Mouse (Mus musculus) forebrain, postnatal 0 days (tissue): ENCODE data around the gene Samd4b. TPM values are rescaled to one million over a fixed set of nuclear protein-coding genes. Genes with fewer than 3 reads are reported as not detected.

Experiments
- ATAC-seq: fragments of 200-750 bp; cut with Nextera tagmentation; 2 replicates; pipeline ENCODE4 v1.8.0; 2017; ENCODE audit warnings: mild to moderate bottlenecking, moderate library complexity
- DNase-seq: peaks from one replicate; pipeline ENCODE4 v3.0.0-alpha.2; 2015
- H3K27ac ChIP-seq: fragments of 300-500 bp; sonication (generic); 2 replicates; pipeline ENCODE4 v1.5.1; 2014; ENCODE audit warnings: low read depth, mild to moderate bottlenecking, antibody characterized with exemption, low read length, moderate library complexity, mixed read lengths
- H3K27me3 ChIP-seq: fragments of 300-500 bp; sonication (generic); 2 replicates; pipeline ENCODE4 v1.6.1; 2014; ENCODE audit warnings: mild to moderate bottlenecking, low read length, mixed read lengths; ENCODE audit not compliant: insufficient read depth
- H3K36me3 ChIP-seq: fragments of 300-500 bp; sonication (generic); 2 replicates; pipeline ENCODE4 v1.6.1; 2014; ENCODE audit warnings: mild to moderate bottlenecking, moderate library complexity; ENCODE audit not compliant: insufficient read depth
- H3K4me1 ChIP-seq: fragments of 300-500 bp; sonication (generic); 2 replicates; pipeline ENCODE4 v1.6.1; 2014; ENCODE audit warnings: antibody characterized with exemption; ENCODE audit not compliant: insufficient read depth
- H3K4me2 ChIP-seq: fragments of 300-500 bp; sonication (generic); 2 replicates; pipeline ENCODE4 v1.6.1; 2014; ENCODE audit warnings: low read depth, mild to moderate bottlenecking, moderate library complexity
- H3K4me3 ChIP-seq: fragments of 300-500 bp; sonication (generic); 2 replicates; pipeline ENCODE4 v1.5.1; 2014; ENCODE audit warnings: low read depth, low read length, mixed read lengths
- H3K9ac ChIP-seq: fragments of 300-500 bp; sonication (generic); 2 replicates; pipeline ENCODE4 v1.6.1; 2014; ENCODE audit warnings: mild to moderate bottlenecking
- H3K9me3 ChIP-seq: fragments of 300-500 bp; sonication (generic); 2 replicates; pipeline ENCODE4 v1.6.1; 2016; ENCODE audit warnings: low read length
- CTCF ChIP-seq: sonication (generic); IDR thresholded peaks from 2 replicates; pipeline ENCODE4 v1.5.1; 2016; ENCODE audit warnings: antibody characterized with exemption, control low read depth, low read depth
- WGBS: fragments of 180-500 bp; shearing (Covaris S2); extraction: QIAGEN DNeasy Blood & Tissue Kit; methylation state at CpG from one replicate; pipeline ENCODE4 v1.1.7; 2014; 5-methylcytosine and 5-hydroxymethylcytosine counted together
- polyA plus RNA-seq: library from polyadenylated mRNA; unstranded; fragments of >200 nt; fragmentation: Nextera tagmentation; extraction: Ambion mirVana; gene quantifications from 2 replicates; pipeline ENCODE4 v1.2.1, GENCODE M21; 2015
- total RNA-seq: library from RNA; depleted of rRNA; stranded (reverse); fragments of >200 nt; gene quantifications from 2 replicates; pipeline ENCODE4 v1.2.3, GENCODE M21; 2014

The Samd4b gene
- total and polyA plus RNA-seq, 2 experiments from 2014 or later, result 23.3 to 49.1 TPM

DNA sequence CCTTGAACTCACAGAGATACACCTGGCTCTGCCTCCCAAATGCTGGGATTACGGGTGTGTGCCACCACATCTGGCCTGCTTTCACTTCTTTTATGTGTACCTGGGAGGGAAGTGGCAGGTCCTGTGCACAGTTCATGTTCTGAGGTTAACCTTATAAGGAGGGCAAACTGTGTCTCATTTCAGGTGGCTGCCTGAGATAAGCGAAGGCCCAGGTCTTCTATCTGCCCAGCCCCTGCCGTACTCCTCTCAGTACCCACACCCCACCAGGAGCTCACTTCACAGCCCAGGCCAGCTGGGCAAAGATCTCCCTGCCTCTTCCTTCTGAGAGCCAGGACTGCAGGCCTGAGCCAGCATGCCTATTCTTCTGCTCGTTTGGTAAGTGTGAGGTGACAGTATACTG is 16.2 kb downstream of the Samd4b start:
- ATAC-seq, result no peak
- Histone ChIP-seq H3K4me1 (peaks cover 10% of the 10 kb centered on the region), H3K9ac (no peak overlapping the region), H3K27me3 (no peaks in the 10 kb centered on the region), H3K4me3 (no peak overlapping the region), H3K36me3 (no peaks in the 10 kb centered on the region), H3K4me2 (no peak overlapping the region), H3K27ac (no peak overlapping the region), H3K9me3 (no peaks in the 10 kb centered on the region)
- no peak for DNase-seq
- TF ChIP-seq CTCF, result no peak
- WGBS, result 84% methylated on average over 4 of the region's 4 CpGs

DNA sequence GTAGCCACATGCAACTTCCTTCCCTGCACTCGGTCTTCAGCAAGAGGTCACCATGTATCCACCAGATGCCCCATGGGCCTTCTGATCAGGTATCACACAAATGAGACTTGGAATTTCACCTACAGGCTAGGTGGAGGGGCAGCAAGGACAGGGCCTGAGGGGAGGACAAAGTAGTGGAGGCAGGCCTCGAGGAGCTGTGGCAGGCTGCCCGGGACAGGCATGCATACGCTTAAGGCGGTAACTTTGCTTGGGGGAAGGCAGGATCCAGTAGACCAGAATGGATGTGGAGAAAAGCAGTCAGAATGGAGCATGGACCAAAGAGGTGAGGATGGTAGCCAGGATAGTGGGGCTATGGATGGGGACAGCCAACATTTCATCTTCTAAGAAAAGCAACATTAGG is 18.1 kb downstream of the Samd4b start:
- Histone ChIP-seq H3K36me3 (no peaks in the 10 kb centered on the region), H3K27me3 (no peaks in the 10 kb centered on the region), H3K4me1 (peaks cover 7% of the 10 kb centered on the region; the same call in 1 of the 2 replicates), H3K4me2 (no peak overlapping the region), H3K9ac (no peak overlapping the region), H3K27ac (no peak overlapping the region), H3K9me3 (no peaks in the 10 kb centered on the region), H3K4me3 (no peak overlapping the region)
- ATAC-seq (no peak), DNase-seq (no peak)
- no peak for TF ChIP-seq CTCF
- WGBS, result 59% methylated on average over 5 of the region's 5 CpGs

DNA sequence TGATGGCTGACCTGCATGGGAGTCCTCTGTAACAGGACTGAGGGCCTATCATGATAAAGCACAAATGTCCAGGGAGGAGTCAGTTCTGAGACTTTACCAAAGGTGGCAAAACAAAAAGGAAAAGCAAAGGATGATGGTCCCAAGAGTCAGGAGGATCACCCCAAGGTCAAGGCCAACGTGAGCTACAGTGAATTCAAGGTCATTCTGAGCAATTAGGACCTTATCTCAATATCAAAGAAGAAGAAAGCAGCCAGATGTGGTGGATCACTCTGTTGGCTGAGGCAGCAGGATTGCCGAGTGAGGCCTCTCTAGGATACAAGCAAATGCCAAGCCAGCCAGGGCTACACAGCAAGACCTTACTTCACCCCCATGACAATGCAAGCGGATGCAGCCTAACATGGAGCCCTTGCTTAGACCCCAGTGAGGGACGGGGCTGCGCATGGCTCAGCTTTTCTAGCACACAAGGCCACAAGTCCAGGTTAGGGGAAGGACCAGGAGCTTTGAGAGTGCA is 19.3 kb downstream of the Samd4b start:
- H3K4me3 ChIP-seq, result no peak overlapping the region
- no peak overlapping the region for H3K4me2 ChIP-seq
- DNase-seq, result no peak
- ATAC-seq, result no peak
- H3K9ac ChIP-seq, result no peak overlapping the region
- TF ChIP-seq CTCF, result no peak
- H3K4me1 ChIP-seq, result peaks cover 3% of the 10 kb centered on the region; the same call in 1 of the 2 replicates
- no peaks in the 10 kb centered on the region for H3K36me3 ChIP-seq
- no peak overlapping the region for H3K27ac ChIP-seq
- no peaks in the 10 kb centered on the region for H3K9me3 ChIP-seq
- WGBS, result 82% methylated on average over 5 of the region's 5 CpGs
- no peaks in the 10 kb centered on the region for H3K27me3 ChIP-seq

DNA sequence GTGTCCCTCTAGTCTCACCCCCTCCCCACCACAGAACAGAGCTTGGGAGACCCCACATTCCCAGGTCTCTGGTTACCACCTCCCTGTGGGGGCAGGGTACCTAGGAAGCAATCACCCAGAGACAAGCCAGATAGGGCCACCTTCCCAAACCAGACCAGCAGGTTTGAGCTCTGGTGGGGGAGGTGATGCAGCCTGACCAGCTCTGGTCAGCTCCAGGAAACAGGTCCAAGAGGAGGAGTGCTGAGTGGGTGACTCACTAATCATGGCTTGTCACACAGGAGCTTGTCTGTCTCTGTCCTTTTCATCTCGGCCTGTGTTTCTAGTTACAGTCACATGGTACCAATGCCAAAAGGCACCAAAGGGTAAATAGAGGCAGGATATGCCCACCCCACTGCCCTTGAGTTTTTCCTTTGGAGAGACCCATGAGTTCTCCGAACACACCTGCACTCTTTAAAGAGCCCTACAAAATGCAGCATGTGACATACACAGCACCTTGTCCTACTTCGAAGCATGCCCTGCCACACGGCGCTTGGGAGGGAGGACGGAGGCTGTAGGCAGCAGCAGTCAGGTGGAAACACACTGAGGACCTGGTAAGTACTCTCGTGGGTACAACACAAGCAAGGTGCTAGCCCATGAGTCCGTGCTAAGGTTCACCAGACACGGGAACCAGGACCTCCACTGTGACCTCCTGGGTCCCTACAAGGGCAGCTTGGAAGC is 20.0 kb downstream of the Samd4b start:
- ATAC-seq (no peak), DNase-seq (no peak)
- Histone ChIP-seq H3K27me3 (no peaks in the 10 kb centered on the region), H3K4me2 (no peak overlapping the region), H3K4me1 (no peaks in the 10 kb centered on the region), H3K27ac (no peak overlapping the region), H3K9ac (no peak overlapping the region), H3K9me3 (no peaks in the 10 kb centered on the region), H3K36me3 (no peaks in the 10 kb centered on the region), H3K4me3 (no peak overlapping the region)
- WGBS, result 87% methylated on average over 9 of the region's 9 CpGs
- no peak for TF ChIP-seq CTCF

DNA sequence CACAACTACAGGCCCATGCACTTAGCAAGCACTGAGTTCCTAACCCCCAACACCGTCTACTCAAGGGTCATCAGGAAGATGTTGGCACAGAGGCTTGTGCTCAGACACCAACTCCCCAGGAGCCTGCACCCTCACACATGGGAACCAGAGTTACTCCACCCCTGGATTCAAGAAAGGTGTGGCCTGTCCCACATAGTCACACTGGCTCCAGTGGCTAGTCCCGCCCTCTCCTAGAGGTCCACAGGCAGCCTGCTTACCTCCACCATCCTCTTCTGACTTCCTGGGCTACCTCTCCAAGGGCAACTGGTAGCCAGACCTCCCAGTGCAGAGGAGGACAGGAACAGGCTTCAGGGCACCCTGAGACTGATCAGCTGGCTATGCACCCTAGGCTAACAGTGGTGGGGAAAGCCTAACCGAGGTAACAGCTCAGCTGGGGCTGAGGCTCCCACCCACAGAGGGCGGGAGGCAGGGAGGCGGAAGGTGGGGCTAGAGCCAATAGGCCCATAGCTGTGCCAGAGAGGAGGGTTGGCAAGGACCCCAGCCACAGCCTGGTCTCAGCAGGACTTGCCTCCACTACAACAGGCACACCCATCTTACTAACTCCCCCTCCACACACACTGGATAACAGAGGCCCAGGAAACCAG is 21.6 kb downstream of the Samd4b start:
- Histone ChIP-seq H3K27ac (no peak overlapping the region; the same call in 1 of the 2 replicates), H3K9me3 (no peaks in the 10 kb centered on the region), H3K4me1 (no peaks in the 10 kb centered on the region), H3K4me3 (no peak overlapping the region), H3K36me3 (no peaks in the 10 kb centered on the region), H3K9ac (no peak overlapping the region), H3K4me2 (no peak overlapping the region), H3K27me3 (no peaks in the 10 kb centered on the region)
- DNase-seq (peak; percentile 58), ATAC-seq (peak; percentile 79)
- TF ChIP-seq CTCF, result no peak
- 57% methylated on average over 5 of the region's 5 CpGs for WGBS

DNA sequence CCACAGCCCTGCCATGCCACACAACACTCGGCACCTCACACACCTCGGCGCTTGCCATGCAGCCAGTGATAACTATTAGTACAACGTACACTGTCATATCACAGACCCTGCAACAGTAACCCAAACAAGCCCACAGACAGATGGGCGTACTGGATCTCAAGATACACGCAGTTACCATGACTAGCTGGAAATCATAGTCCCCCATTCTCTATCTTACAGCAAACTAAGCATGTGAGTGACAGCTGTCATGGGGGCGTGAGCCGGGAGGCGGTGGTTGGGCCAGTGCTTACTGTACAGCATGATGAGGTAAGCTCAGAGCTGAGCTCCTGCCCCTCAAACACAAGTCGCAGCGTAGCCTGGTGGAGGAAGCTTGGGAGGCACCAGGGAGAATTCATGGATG is 22.3 kb downstream of the Samd4b start:
- Histone ChIP-seq H3K4me3 (no peak overlapping the region), H3K27me3 (no peaks in the 10 kb centered on the region), H3K9me3 (no peaks in the 10 kb centered on the region), H3K4me2 (no peak overlapping the region), H3K36me3 (no peaks in the 10 kb centered on the region), H3K4me1 (no peaks in the 10 kb centered on the region), H3K9ac (no peak overlapping the region), H3K27ac (no peak overlapping the region)
- ATAC-seq (no peak), DNase-seq (no peak)
- 91% methylated on average over 11 of the region's 11 CpGs for WGBS
- TF ChIP-seq CTCF, result no peak

DNA sequence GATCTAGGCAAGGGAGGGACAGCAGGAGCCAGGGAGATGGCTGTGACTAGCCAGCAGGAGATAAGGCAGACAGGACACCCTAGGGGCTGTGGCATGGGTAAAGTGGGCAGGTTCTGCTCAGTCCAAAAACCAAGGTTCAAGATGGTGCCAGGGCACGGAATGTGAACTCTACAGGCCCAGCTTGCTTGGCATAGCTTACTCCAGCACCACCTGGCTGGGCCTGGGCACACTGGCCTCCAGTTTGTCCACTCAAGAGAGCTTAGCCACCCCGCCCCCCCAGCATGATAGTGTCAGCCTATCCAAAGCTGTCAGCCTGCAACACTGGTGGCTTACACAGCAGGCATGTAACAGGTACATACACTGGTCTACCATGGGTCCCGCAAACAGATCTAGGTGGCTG is 24.7 kb downstream of the Samd4b start:
- no peaks in the 10 kb centered on the region for H3K4me1 ChIP-seq
- no peaks in the 10 kb centered on the region for H3K9me3 ChIP-seq
- no peak for TF ChIP-seq CTCF
- no peaks in the 10 kb centered on the region for H3K27me3 ChIP-seq
- DNase-seq (no peak), ATAC-seq (no peak)
- no peak overlapping the region for H3K27ac ChIP-seq
- H3K4me2 ChIP-seq, result no peak overlapping the region
- 92% methylated on average over 3 of the region's 3 CpGs for WGBS
- no peak overlapping the region for H3K9ac ChIP-seq
- H3K36me3 ChIP-seq, result peaks cover 7% of the 10 kb centered on the region; the same call in 1 of the 2 replicates
- H3K4me3 ChIP-seq, result no peak overlapping the region
